Mouse (Mus musculus): Measurements from ENCODE around the gene Nfkbib. TPM values are rescaled to one million over a fixed set of nuclear protein-coding genes. Genes with fewer than 3 reads are reported as not detected.

Gene Nfkbib
- 10 to 100 TPM; 34.8 to 36.8 TPM for total RNA-seq (2021)
- long read RNA-seq, experiment 1, transcript Nfkbib-202 (6 exons, 1,243 nt): major isoform, 37 of 43 reads
- long read RNA-seq, experiment 1, partial matches to known transcripts: 5 of 43 reads
- long read RNA-seq, experiment 1, other reads (novel, unspliced or antisense): 1 of 43 reads
- long read RNA-seq, experiment 2, transcript Nfkbib-202 (6 exons, 1,243 nt): major isoform, 30 of 33 reads
- long read RNA-seq, experiment 2, partial matches to known transcripts: 3 of 33 reads
- long read RNA-seq, experiment 2, other reads (novel, unspliced or antisense): 0 of 33 reads

DNA sequence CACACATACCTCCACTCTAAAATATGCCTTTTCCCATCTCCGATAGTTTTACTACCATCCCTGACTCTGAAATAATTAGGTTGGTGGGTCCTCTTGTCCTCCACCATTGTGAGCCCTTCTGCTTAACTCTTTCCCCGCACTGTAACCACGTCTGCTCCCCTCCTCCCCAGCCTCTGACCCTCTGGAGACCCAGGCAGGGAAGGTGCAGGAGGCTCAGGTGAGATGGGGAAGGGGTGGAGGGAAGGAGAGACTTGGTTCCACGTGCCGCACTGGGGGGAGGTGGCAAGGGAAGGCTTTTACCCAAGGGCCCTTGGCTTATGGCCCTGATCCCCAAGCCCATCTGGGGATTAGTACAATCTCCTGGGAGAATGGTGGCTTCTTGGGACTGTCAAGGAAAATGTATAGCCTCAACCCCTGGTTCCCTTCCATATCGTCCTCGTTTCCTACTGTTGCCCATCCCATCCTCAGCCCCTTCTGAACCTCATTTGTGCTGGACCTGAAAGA is at the start of gene Nfkbib:
Nfkbib (minus strand) TSS at position 51 of the 504 bp plus-strand sequence.
- H3K4me3 ChIP-seq: peak within 1 kb of the TSS; percentile 75
- DNase-seq (ENCODE audit: extremely low spot score in 1 of 2, low spot score in 2 of 2): no peak
- peak within 1 kb of the TSS; percentile 94 for H3K27ac ChIP-seq
- intact Hi-C loops (cut with DNase I): no loop called here
- TF ChIP-seq CTCF (IDR thresholded peaks at IDR 0.05): no peak

DNA sequence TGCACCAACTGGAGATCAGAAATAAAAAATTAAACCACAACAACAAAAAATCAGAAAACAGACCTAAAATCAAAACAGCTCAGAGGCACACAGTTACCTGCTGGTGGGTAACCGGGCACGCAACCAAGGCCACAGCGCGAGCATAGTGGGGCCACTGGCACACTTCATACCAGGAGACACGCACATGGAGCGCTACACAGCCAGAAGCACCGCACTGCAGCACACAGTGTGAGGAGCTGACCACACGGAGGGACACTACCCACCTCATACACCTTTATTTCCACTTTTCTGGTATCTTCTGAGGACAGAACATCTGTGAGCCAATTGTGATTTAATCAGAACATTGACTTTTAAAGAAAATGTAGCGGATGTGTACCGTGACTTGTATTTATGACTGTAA is 49.6 kb upstream of the Nfkbib start:
- no peak for TF ChIP-seq CTCF (IDR thresholded peaks at IDR 0.05)
- Histone ChIP-seq H3K4me3 (no peak overlapping the region), H3K27ac (no peak overlapping the region; the same call in 1 of the 2 replicates)
- intact Hi-C loops (cut with DNase I): no loop called here
- DNase-seq (ENCODE audit: extremely low spot score in 1 of 2, low spot score in 2 of 2): no peak

DNA sequence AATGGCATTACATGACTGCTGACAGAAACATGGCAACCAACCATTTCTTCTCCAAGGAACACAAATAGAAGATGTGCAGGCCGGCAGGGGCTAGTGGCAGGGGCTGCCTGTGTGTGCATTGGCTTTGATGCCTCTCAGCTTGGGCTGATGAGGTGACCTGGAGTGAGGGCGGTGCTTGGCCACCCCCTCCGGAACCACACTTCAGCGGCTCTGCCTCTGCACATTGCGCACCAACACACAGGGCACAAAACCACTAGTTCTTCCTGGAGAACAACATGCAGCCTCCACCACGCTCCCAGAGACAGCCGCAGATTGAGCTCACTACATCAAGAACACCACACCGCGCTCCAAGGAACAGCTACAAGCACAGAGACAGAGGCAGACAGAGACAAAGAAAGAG is 48.9 kb upstream of the Nfkbib start:
- Histone ChIP-seq H3K27ac (no peak overlapping the region), H3K4me3 (no peak overlapping the region)
- intact Hi-C loops (cut with DNase I): no loop called here
- TF ChIP-seq CTCF (IDR thresholded peaks at IDR 0.05): no peak
- no peak for DNase-seq (ENCODE audit: extremely low spot score in 1 of 2, low spot score in 2 of 2)

DNA sequence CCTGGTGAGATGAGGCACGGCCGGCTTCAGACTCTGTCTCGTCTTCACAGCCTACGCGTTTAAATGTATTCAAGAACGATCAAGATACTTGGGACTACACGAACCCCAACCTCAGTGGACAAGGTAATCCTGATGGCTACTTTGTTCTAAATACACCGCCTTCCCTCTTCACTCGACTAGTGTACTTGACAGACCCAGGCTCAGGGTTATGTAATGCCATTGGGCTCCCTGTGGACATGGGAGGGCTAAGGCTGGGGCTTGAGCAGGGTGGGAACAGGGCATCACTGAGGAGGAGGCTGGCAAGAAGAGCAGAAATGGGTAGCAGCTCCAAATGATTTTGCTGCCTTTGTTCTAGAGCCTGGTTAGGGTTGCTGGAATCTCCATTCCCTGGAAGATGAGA is 47.9 kb upstream of the Nfkbib start:
- no peak overlapping the region for H3K4me3 ChIP-seq
- TF ChIP-seq CTCF (IDR thresholded peaks at IDR 0.05): no peak
- intact Hi-C loops (cut with DNase I): no loop called here
- no peak overlapping the region for H3K27ac ChIP-seq
- DNase-seq (ENCODE audit: extremely low spot score in 1 of 2, low spot score in 2 of 2): no peak

DNA sequence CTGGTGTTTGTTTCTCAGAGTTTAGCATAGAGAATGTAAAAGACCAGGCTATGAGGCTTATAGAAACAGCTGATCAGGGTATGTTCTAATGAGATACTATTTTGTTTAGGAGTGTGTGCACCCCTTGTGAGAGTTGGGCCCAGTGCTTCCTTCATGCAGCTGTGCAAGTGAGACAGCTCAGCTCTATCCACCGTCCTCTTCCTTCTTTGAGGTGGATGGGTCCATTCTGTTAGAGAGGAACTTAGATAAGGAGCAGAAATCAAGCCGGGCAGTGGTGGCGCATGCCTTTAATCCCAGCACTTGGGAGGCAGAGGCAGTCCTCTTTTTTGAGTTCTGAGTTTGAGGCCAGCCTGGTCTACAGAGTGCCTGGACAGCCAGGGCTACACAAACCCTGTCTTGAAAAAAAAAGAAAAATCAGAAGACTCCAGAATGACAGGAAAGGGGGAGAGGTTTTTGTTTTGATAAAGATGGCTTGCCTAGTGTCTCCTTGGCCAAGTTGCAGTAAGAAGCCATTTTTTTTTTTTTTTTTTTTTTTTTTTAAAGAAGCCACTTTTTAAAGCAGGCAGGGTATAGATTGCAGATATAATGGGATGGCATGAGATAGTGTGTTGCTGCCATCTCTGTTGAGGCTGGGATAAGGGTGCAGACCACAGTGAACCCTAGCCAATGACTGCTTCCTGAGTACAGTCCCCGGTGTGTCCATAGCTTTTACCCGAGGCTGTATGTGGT is 47.2 kb upstream of the Nfkbib start:
- DNase-seq (ENCODE audit: extremely low spot score in 1 of 2, low spot score in 2 of 2): no peak
- intact Hi-C loops (cut with DNase I): no loop called here

DNA sequence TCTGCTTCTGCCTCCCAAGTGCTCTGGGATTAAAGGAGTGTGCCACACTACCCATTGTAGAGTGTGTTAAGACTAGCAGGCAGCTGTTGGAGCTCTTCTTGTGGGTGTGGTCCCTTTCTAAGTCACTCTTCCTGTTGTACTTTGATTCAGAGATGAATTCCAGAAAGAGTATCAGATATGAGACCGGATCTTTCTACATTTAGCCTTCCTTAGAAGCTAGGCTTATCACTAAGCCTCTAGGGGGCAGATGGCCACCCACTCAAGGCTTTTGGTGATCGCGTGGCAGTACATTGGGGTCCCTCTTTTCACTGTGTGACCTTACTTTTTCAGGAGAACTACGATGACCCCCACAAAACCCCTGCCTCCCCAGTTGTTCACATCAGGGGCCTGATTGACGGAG is 45.6 kb upstream of the Nfkbib start:
- H3K4me3 ChIP-seq: peak overlapping the region; percentile 27; the same call in 1 of the 2 replicates
- DNase-seq (ENCODE audit: extremely low spot score in 1 of 2, low spot score in 2 of 2): no peak
- intact Hi-C loops (cut with DNase I): loop anchor here (1.0 kb wide), 1 partner anchor 8 kb away; no protein-coding TSS in a partner anchor
- TF ChIP-seq CTCF (IDR thresholded peaks at IDR 0.05): peak; percentile 36
- H3K27ac ChIP-seq: no peak overlapping the region

More for the DNA sequence above, 47.2 kb upstream of the Nfkbib start:
- Histone ChIP-seq H3K4me3 (no peak overlapping the region), H3K27ac (no peak overlapping the region)
- TF ChIP-seq CTCF (IDR thresholded peaks at IDR 0.05): no peak

DNA sequence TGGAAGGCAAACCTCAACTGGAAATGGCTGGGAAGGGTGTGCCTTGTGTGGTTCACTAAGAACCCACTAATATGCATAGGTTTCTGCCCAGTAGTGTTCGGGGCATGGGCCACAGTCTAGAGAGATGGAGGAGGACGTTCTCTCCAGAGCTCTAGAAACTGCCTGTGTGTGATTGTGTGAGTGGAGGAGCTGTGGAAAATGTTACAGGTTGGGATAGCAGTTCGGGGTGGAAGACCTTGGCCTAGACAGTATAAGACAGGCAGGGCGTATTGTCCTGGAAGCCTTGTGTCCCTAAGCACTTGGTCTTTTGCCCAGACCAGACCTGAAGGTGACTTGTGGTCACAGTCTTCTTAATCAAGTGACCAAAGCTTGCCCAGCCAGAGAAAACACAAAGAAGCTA is 45.1 kb upstream of the Nfkbib start:
- DNase-seq (ENCODE audit: extremely low spot score in 1 of 2, low spot score in 2 of 2): no peak
- peak overlapping the region; percentile 91 for H3K4me3 ChIP-seq
- peak overlapping the region; percentile 5; the same call in 1 of the 2 replicates for H3K27ac ChIP-seq
- TF ChIP-seq CTCF (IDR thresholded peaks at IDR 0.05): no peak
- intact Hi-C loops (cut with DNase I): no loop called here

DNA sequence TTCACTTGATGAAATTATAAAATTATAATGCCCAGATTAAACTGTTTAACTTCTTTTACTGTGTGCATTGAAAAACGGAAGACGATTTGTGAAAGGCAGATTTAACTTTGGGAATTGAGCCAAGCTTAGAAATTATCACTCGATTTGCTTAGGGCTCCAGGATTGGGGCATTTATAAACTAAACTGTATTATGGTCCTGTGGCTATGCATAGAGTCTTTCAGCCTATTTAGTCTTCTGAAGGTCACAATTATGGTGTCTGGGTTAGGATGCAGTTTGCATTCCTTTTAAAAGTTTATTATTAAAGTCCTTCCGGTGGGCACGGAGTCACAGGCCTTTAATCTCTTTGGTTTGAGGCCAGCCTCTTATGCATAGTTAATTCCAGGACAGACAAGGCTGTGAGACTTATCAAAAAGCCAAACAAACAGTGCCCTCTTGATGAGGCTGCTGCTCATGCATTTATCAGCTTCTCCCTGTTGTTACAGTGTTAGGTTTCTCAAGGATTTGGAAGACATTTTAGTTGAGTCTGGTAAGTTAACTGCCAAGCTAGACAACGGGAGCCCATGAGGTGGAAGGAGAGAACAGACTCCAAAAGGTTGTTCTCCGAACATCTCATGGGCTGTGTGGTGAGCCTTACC is 44.4 kb upstream of the Nfkbib start:
- peak overlapping the region; percentile 100; the same call in 1 of the 2 replicates for H3K27ac ChIP-seq
- DNase-seq (ENCODE audit: extremely low spot score in 1 of 2, low spot score in 2 of 2): no peak
- H3K4me3 ChIP-seq: peak overlapping the region; percentile 91
- intact Hi-C loops (cut with DNase I): no loop called here
- TF ChIP-seq CTCF (IDR thresholded peaks at IDR 0.05): no peak

DNA sequence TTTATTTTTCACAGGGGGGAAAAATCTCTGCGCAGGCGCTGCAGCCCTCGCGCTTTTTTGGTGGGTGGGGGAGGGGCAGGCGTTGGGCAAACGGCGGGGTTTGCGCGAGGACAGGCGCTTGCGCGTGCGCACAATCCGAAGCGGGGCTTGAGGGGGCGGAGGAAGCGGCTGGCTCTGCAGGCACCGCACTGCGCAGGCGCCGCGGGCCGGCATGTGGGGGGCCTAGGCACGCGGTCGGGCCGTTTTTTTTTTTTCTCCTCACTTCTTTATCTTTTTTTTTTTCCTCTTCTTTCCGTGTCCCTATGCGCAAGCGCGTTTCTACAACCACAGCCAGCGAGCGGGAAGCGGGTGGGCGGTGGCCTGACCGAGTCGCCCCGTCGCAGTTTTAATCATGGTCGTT is 43.9 kb upstream of the Nfkbib start:
- no peak for TF ChIP-seq CTCF (IDR thresholded peaks at IDR 0.05)
- intact Hi-C loops (cut with DNase I): no loop called here
- peak; percentile 94 for DNase-seq (ENCODE audit: extremely low spot score in 1 of 2, low spot score in 2 of 2)
- Histone ChIP-seq H3K4me3 (peak overlapping the region; percentile 91), H3K27ac (peak overlapping the region; percentile 100)

DNA sequence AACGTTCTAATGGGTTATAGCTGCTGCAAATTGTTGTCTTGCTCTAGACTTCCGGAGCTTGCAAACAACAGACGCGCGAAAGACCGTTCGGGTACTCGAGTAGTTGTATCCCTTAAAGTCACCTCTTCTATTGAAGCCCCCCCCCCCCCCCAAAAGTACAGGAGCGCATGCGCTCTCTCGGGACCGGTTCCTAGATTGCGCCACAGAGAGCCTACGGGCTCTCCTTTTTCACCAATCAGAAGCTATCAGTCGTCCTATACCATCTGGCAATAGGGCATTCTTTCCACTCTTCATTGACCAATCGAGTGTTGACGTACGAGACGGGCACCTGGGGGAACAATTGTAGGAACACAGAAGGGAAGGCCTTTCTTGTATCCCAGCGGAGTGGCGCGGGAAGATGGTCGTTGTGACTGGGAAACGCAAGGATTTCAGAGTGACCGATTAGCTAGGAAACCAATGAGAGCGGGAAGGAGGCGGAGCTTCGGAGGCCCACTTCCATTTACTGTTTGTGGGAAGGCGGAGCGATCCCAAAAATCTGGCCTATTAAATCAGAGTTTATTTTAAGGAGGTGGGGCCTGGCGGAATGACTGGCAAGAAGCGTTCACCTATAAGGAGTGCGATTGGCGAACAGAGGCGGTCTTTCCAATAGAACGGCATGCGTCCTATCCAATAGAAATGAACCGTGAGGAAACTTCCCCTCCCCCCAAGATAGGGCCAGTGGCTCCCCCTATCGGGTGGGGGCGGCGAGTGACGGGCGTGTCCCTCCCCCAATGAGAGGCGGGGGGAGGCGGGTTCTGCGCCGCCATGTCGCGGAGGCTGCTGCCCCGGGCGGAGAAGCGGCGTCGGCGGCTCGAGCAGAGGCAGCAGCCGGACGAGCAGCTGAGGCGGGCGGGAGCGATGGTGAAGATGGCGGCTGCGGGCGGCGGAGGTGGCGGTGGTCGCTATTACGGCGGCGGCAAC is 43.1 kb upstream of the Nfkbib start:
- intact Hi-C loops (cut with DNase I): loop anchor here (1.0 kb wide), 1 partner anchor 15 kb away; the partner anchor contains the start of gene Ech1
- peak; percentile 69 for TF ChIP-seq CTCF (IDR thresholded peaks at IDR 0.05)
- peak overlapping the region; percentile 100 for H3K27ac ChIP-seq
- H3K4me3 ChIP-seq: peak overlapping the region; percentile 93
- DNase-seq (ENCODE audit: extremely low spot score in 1 of 2, low spot score in 2 of 2): peak; percentile 96 to 99
